Mouse (Mus musculus) stomach, postnatal 0 days (tissue): ENCODE measurements around the gene Serpinb6a. TPM values are rescaled to one million over a fixed set of nuclear protein-coding genes. Genes with fewer than 3 reads are reported as not detected.
A peak's percentile ranks its signal among the peaks of the same experiment; 100 is the strongest.

Source experiments
- ATAC-seq: fragments of 200-750 bp; cut with Nextera tagmentation; 2 replicates; pipeline ENCODE4 v1.8.0; 2017; ENCODE audit not compliant: low FRiP score, low TSS enrichment
- DNase-seq: peaks from one replicate; pipeline ENCODE4 v3.0.0-alpha.2; 2016; ENCODE audit warnings: low spot score
- H3K27ac ChIP-seq: fragments of 300-500 bp; sonication (generic); replicated peaks from 2 replicates; pipeline ENCODE4 v1.5.1; 2014; ENCODE audit warnings: mild to moderate bottlenecking, control low read depth
- H3K27me3 ChIP-seq: fragments of 300-500 bp; sonication (generic); 2 replicates; pipeline ENCODE4 v1.6.1; 2014; ENCODE audit warnings: low read length; ENCODE audit not compliant: control insufficient read depth, insufficient read depth
- H3K36me3 ChIP-seq: fragments of 300-500 bp; sonication (generic); 2 replicates; pipeline ENCODE4 v1.6.1; 2014; ENCODE audit warnings: low read length, mixed read lengths; ENCODE audit not compliant: control insufficient read depth, insufficient read depth
- H3K4me1 ChIP-seq: fragments of 300-500 bp; sonication (generic); replicated peaks from 2 replicates; pipeline ENCODE4 v1.6.1; 2014; ENCODE audit warnings: antibody characterized with exemption; ENCODE audit not compliant: control insufficient read depth, insufficient read depth
- H3K4me2 ChIP-seq: fragments of 300-500 bp; sonication (generic); replicated peaks from 2 replicates; pipeline ENCODE4 v1.6.1; 2014; ENCODE audit warnings: low read depth, mild to moderate bottlenecking, control low read depth, moderate library complexity
- H3K4me3 ChIP-seq: fragments of 300-500 bp; sonication (generic); 2 replicates; pipeline ENCODE4 v1.5.1; 2014; ENCODE audit warnings: low read depth, low read length, control low read depth
- H3K9ac ChIP-seq: fragments of 300-500 bp; sonication (generic); 2 replicates; pipeline ENCODE4 v1.6.1; 2014; ENCODE audit warnings: mild to moderate bottlenecking, low read length, control low read depth, mixed read lengths
- H3K9me3 ChIP-seq: fragments of 300-500 bp; sonication (generic); 2 replicates; pipeline ENCODE4 v1.6.1; 2016; ENCODE audit warnings: low read length; ENCODE audit not compliant: control insufficient read depth
- CTCF ChIP-seq: IDR thresholded peaks from 2 replicates; pipeline ENCODE4 v1.5.1; 2016; ENCODE audit warnings: antibody characterized with exemption, low read depth, mild to moderate bottlenecking, moderate library complexity
- EP300 ChIP-seq: optimal IDR thresholded peaks from 2 replicates; pipeline ENCODE3; 2016; ENCODE audit warnings: antibody characterized with exemption
- WGBS: fragments of 180-500 bp; shearing (Covaris S2); extraction: QIAGEN DNeasy Blood & Tissue Kit; methylation state at CpG from one replicate; pipeline ENCODE4 v1.1.7; 2014; 5-methylcytosine and 5-hydroxymethylcytosine counted together
- polyA plus RNA-seq: library from polyadenylated mRNA; unstranded; fragments of >200 nt; fragmentation: Nextera tagmentation; extraction: Ambion mirVana; gene quantifications from 2 replicates; pipeline ENCODE4 v1.2.1, GENCODE M21; 2015

Serpinb6a gene
- polyA plus RNA-seq, 1 experiment from 2014 or later: 83.1 TPM

GRCm38 (mm10) chr13:34016927-34017569, 14.5 kb upstream of the Serpinb6a start:
- Histone ChIP-seq H3K4me2 (no peak overlapping the region), H3K27me3 (no peaks in the 10 kb centered on the region), H3K4me1 (no peaks in the 10 kb centered on the region), H3K4me3 (no peak overlapping the region), H3K27ac (no peak overlapping the region), H3K9me3 (no peaks in the 10 kb centered on the region), H3K9ac (no peak overlapping the region), H3K36me3 (peaks cover 33% of the 10 kb centered on the region)
- TF ChIP-seq EP300 (no peak), CTCF (no peak)
- ATAC-seq (no peak), DNase-seq (no peak)
- WGBS: 89% methylated on average over 9 of the region's 9 CpGs

DNA sequence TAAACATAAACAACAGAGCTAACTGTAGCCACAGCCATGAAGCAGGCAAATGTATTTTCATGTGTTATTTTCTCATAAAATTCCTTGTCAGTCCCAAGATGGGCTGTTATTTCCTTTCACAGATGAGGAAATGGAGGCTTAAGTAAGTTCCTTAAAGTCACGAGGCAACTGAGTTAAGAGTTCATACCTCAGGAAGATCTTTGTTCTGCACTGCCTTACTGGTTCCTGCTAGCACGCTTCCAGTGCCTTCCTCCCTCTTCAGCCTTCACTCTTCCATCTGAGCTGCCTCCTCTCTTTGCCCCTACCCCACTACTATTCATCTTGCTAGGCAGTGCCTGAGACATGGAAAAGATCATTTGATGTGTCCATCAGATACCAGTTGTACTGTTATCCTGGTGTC, 4.6 kb upstream of the Serpinb6a start:
- WGBS: 60% methylated on average over 2 of the region's 2 CpGs
- ATAC-seq (no peak), DNase-seq (no peak)
- H3K27me3 ChIP-seq: no peaks in the 10 kb centered on the region
- no peak overlapping the region for H3K4me3 ChIP-seq
- no peak overlapping the region for H3K27ac ChIP-seq
- TF ChIP-seq EP300 (no peak), CTCF (no peak)
- H3K9ac ChIP-seq: no peak overlapping the region
- H3K36me3 ChIP-seq: peaks cover 3% of the 10 kb centered on the region; the same call in 1 of the 2 replicates
- no peaks in the 10 kb centered on the region for H3K4me1 ChIP-seq
- no peak overlapping the region for H3K4me2 ChIP-seq
- no peaks in the 10 kb centered on the region for H3K9me3 ChIP-seq

DNA sequence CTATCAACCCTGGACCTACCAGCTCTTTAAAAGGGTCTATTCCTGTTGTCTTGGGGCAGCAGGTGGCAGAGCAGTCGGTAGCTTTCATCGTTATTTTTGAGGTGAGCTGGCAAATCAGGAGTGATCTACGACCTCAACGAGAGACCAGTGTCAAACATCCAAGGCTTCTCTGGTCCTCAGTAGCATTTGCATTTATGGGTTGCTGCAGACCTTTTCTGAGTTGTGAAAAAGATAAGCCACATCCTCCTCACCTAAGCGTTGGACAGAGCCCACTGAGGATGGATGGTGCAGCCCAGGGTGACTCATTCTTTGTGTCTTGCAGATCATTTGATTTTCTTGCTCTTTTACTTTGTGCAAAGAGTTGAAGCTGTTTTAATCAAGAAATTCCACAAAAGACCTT, 464 bp upstream of the Serpinb6a start:
- WGBS: 8% methylated on average over 5 of the region's 5 CpGs
- TF ChIP-seq EP300: no peak
- H3K9me3 ChIP-seq: no peaks in the 10 kb centered on the region
- H3K4me3 ChIP-seq: peak overlapping the region; percentile 94
- peak overlapping the region; percentile 82 for H3K4me2 ChIP-seq
- no peaks in the 10 kb centered on the region for H3K27me3 ChIP-seq
- no peaks in the 10 kb centered on the region for H3K4me1 ChIP-seq
- no peak overlapping the region for H3K27ac ChIP-seq
- no peak for DNase-seq
- peak overlapping the region; percentile 92 for H3K9ac ChIP-seq
- H3K36me3 ChIP-seq: no peaks in the 10 kb centered on the region
- ATAC-seq: 0 out of 2 replicates have a peak, but pooled peaks have one; percentile 5

DNA sequence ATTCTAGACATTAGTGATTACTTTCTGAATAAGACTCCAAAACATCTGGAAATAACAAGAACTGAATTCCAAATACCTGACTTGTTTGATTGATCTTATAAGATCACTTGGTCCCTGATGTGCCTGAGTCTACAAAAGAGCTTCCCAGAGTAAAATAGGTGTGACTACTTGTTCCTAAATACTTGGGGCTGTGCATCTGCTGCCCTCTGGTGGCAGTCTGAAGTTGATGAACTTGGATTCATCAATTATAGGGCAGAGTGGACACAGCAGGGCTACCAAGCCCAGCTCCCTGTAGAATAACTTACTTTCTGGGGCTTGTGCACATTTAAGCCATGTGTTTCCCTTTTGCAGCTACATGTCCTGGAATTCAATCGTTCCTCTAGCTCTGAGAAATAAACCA, 7.4 kb downstream of the Serpinb6a start:
- no peaks in the 10 kb centered on the region for H3K27me3 ChIP-seq
- no peak overlapping the region for H3K9ac ChIP-seq
- no peaks in the 10 kb centered on the region for H3K9me3 ChIP-seq
- peak; percentile 93 for TF ChIP-seq CTCF
- TF ChIP-seq EP300: no peak
- H3K4me3 ChIP-seq: no peak overlapping the region
- peak; percentile 76 for DNase-seq
- 15% methylated on average over 1 of the region's 1 CpGs for WGBS
- no peak for ATAC-seq
- no peaks in the 10 kb centered on the region for H3K36me3 ChIP-seq
- H3K4me1 ChIP-seq: no peaks in the 10 kb centered on the region
- H3K4me2 ChIP-seq: no peak overlapping the region
- no peak overlapping the region for H3K27ac ChIP-seq

DNA sequence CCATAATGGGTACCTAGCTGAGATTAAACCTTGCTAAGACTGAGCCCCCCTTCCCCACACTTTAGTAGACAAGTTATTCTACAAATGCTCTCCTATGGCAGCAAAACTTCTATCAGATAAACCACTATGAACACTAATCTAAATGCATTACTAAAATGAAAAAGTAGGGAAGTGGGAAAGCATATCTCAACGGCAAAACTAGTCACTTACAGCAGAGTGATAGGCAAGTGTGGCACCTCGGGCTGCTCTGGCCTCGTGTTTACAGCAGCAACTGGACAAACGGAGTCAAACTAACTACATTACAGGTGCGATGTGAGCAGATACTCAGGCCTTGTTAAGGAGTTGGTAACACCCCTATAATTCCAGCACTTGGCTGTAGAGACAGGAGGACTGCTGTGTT, 13.0 kb downstream of the Serpinb6a start:
- no peak overlapping the region for H3K27ac ChIP-seq
- no peaks in the 10 kb centered on the region for H3K27me3 ChIP-seq
- no peak for ATAC-seq
- H3K9ac ChIP-seq: no peak overlapping the region
- TF ChIP-seq EP300 (no peak), CTCF (no peak)
- H3K4me1 ChIP-seq: no peaks in the 10 kb centered on the region
- DNase-seq: no peak
- H3K4me3 ChIP-seq: no peak overlapping the region
- H3K4me2 ChIP-seq: no peak overlapping the region
- H3K36me3 ChIP-seq: peaks cover 2% of the 10 kb centered on the region; the same call in 1 of the 2 replicates
- no peaks in the 10 kb centered on the region for H3K9me3 ChIP-seq
- WGBS: 76% methylated on average over 5 of the region's 5 CpGs

DNA sequence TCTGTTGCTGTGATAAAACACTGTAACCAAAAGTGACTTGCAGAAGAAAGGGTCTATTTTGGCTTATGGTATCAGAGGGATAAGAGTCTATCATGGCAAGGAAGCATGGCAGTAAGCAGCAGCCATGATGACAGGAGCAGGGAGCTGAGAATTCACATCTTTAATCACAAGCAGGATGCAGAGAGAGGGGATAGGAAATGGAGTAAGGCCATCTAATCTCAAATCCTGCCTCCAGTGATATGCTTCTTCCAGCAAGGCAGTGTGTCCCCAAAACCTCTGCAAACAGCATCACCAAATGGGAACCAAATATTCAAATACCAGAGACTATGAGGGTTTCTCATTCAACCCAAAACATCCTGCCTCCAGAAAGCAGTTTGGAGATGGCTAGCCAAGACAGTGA, 36.0 kb downstream of the Serpinb6a start:
- H3K4me3 ChIP-seq: no peak overlapping the region
- no peak overlapping the region for H3K9ac ChIP-seq
- no peaks in the 10 kb centered on the region for H3K4me1 ChIP-seq
- ATAC-seq: no peak
- H3K27ac ChIP-seq: no peak overlapping the region
- H3K4me2 ChIP-seq: no peak overlapping the region
- no peak for DNase-seq
- H3K36me3 ChIP-seq: no peaks in the 10 kb centered on the region
- H3K27me3 ChIP-seq: no peaks in the 10 kb centered on the region
- H3K9me3 ChIP-seq: no peaks in the 10 kb centered on the region
- TF ChIP-seq CTCF (no peak), EP300 (no peak)
